Mouse (Mus musculus): ENCODE measurements around the gene Cask. TPM values are rescaled to one million over a fixed set of nuclear protein-coding genes. Genes with fewer than 3 reads are reported as not detected.
"Not testable (repeated sequence)": the region's sequence is repeated elsewhere in the genome, so short reads cannot be mapped to it uniquely, and the experiment has no call there.

The Cask gene
- total RNA-seq (2017): 56.7 and 56.8 TPM in 2 replicates

DNA sequence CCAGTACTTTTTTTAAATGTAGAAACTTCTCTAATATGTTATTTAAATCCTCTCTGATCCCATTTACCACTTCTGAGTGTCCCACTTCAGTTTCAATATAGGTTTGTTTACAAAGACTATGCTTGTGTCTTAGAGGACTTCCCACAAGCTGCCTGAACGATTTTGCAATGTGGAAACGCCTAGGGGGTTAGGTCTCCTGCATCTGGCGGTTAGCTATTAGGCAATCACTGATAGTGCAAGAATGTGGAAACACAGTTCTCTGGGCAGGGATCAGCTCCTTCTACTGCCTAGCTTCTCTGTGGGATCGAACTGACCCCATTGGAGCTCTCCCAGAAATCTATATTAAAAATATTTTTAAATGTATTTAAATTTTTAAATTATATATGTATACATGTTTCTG is at the start of gene Cask:
Gene Cask, minus strand, starts transcription at position 83 of the 400 bp plus-strand sequence.
- ATAC-seq (ENCODE audit: extremely low read depth, insufficient number of reproducible peaks, low FRiP score, poor library complexity, severe bottlenecking): peak; percentile 70

- no peak for ATAC-seq (ENCODE audit: extremely low read depth, insufficient number of reproducible peaks, low FRiP score, poor library complexity, severe bottlenecking)
These were observed 38.8 kb upstream of the Cask start for GRCm38 (mm10) chrX:13889976-13890375.

- no peak for ATAC-seq (ENCODE audit: extremely low read depth, insufficient number of reproducible peaks, low FRiP score, poor library complexity, severe bottlenecking)
These were observed 33.2 kb upstream of the Cask start for GRCm38 (mm10) chrX:13884348-13884747.

DNA sequence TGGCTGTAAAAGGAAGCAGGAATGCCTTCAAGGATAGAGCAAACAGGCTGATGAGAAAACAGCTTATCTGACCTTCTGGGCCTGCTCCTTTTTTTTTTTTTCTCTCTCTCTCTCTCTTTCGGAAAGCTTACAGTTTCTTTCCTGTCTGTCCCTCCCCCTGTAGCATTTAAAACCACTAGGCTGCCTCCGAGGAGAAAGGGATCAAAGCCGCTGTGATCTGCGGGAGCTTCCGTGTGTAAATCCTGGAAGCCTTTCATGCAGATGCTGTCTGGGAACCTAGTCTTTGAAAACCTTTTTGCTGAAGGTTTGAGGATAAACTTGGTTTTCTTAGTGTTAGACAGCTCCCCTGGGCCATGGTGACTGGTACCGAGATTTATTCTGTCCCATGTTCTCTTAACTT is 30.8 kb upstream of the Cask start:
- ATAC-seq (ENCODE audit: extremely low read depth, insufficient number of reproducible peaks, low FRiP score, poor library complexity, severe bottlenecking): no peak

DNA sequence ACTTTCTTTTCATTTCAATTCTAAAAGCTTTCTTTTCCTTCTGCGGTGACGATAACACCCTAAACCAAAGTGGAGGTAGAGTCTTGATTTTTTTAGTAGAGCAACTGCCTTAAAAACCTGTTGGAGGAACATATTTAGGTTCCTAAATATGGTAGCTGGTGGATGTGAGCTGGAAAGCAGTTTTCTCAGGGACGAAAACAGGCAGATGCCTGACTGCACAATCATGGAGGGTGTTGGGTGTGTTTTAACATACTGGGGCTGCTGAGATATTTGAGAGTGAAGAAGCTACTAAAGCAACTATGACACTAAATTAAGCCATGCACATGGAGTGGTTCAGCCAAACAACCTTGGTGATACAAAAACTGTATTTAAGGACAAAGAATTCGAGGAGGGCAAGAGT is 9.0 kb upstream of the Cask start:
- no peak for ATAC-seq (ENCODE audit: extremely low read depth, insufficient number of reproducible peaks, low FRiP score, poor library complexity, severe bottlenecking)

DNA sequence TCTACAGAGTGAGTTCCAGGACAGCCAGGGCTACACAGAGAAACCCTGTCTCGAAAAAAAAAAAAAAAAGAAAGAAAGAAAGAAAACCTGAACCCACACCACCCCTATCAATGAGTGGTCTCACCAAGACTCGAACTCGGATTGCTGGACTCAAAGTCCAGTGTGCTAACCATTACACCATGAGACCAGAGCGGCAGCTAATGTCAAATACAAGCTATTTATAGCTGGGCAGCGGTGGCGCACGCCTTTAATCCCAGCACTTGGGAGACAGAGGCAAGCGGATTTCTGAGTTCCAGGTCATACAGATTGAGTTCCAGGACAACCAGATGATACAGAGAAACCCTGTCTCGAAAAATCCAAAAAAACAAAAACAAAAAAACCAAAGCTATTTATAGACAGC is 7.9 kb upstream of the Cask start:
- no peak for ATAC-seq (ENCODE audit: extremely low read depth, insufficient number of reproducible peaks, low FRiP score, poor library complexity, severe bottlenecking)

DNA sequence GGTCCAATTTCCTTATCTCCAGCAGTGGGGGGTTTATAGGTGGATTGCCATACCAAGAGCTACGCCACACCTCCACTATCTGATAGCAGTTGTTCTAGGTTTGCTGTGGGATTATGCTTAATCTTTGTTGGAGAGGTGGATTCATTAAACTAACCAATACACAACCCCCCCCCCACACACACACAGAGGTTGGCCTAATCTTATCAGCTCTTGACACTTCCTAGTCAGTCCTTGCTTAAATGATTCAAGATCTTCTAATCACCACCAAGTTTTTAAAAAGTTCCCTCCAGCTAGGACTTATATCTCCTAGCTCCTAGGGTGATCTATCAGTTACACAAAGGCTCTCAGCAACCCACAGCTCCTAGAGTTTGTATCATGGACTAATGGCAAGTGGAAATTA is 2.7 kb downstream of the Cask start:
- no peak for ATAC-seq (ENCODE audit: extremely low read depth, insufficient number of reproducible peaks, low FRiP score, poor library complexity, severe bottlenecking)

DNA sequence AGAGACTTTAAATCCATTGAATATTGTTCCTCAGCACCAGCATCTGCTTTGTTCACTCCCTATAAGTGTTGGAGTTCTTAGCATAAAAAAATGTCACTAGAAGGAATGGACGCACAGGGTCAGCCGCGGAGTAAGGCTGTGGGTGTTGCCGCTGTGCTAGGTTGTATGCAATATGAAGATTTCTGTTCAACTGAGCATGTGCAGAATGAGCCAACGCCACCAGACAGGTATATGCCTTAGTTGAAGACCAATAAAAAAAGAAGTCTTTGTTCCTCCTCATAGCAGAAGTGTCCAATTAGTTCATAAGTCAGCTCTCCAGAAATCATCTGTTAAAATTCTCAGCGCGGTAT is 3.7 kb downstream of the Cask start:
- ATAC-seq (ENCODE audit: extremely low read depth, insufficient number of reproducible peaks, low FRiP score, poor library complexity, severe bottlenecking): no peak

DNA sequence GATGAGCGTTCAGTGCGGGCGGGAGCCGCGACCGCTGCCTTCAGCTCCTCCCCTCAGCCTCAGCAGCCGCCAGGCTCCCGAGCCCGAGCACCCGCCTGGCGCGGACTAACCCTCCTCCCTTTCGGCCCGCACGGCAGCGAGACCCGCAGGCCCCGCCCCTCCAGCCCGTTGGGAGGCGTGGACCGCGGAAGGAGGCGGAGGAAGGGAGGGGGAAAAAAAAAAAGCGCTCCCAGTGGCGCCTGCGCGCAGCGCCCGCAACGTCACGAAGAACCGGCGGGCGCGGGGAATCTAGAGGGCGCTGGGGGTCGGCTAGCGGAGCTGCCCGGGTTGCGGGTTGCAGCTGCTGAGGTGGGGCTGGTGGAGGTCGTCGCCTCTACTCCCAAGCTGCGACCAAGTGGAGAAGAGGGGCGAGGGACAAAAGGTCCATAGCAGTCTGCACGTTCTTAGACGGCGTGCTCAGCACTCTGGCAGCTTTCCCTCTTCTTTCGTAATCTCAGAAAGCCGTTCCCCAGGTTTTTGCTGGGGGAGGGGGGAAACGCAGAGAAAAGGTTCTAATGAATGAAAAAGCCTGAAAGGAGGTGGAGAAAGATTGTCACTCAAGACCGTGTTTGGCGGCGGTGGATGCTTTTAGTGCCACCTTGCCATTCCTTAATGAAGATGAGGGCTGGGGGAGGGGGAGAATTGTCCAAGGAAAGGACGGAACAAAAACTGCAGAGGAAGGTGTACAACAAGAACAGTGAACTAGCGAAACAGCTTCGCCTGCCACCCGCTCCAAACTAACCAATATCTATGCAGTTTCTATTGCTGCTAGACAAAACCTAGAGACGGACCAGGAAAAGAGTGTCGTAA is 4.3 kb downstream of the Cask start:
- ATAC-seq (ENCODE audit: extremely low read depth, insufficient number of reproducible peaks, low FRiP score, poor library complexity, severe bottlenecking): peak; percentile 93

DNA sequence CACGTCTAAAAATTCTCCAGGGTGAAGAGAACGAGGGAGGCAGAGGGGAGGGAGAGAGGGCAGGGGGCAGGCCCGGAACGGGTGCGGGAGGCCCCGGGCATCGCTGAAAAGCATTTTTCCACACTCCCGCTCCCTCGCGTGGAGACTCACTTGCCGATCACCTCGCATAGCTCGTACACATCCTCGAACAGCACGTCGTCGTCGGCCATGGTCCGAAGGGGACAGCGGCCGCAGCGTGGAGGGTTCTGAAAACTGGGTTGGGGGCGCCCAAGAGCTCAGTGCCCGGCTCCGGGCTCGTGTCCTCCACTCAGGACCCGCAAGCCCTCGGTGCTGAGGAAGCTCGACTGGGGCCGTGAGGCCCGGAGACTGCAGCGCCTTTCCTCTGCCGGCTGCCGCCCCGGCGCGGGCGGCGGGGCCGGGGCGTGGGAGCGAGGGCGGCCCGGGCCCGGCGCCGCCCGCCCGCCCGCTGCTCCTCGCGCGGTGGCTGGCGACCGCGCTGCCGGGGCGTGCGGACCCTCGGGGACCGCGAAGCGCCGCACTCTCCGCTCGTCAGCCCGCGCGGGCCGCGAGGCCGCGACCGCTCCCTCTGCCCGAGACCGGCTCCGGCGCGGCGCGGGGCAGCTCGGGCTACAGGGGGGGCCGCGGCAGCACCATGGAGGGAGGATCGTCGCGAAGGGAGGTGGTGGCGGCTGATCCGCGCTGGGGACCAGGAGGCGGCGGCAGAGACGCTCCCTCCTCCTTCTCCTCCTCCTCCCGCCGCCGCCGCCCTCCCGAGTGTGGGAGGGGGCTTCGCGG is 5.1 kb downstream of the Cask start:
- peak; percentile 16; the same call in 1 of the 2 replicates for ATAC-seq (ENCODE audit: extremely low read depth, insufficient number of reproducible peaks, low FRiP score, poor library complexity, severe bottlenecking)

GRCm38 (mm10) chrX:13845141-13845857 is 5.9 kb downstream of the Cask start:
- ATAC-seq (ENCODE audit: extremely low read depth, insufficient number of reproducible peaks, low FRiP score, poor library complexity, severe bottlenecking): no peak

DNA sequence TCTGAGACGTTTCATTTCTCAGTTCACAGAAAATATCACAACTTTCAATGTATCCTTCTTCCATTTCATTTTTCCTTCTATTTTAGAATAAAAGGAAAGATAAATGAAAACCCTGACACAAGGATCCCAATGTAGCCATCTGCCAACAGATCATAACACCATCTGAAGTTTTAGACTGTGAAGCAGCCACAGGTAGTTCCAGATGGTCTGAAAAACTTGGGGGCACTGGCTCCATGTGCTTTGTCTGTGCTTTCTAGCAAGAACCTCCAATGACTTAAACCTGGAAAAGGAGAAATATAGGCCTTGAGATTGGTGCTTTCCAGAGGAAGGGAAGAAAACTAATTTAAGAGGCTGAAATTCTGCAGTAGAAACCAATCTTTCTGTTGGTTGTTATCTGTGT is 28.4 kb downstream of the Cask start:
- ATAC-seq (ENCODE audit: extremely low read depth, insufficient number of reproducible peaks, low FRiP score, poor library complexity, severe bottlenecking): no peak

DNA sequence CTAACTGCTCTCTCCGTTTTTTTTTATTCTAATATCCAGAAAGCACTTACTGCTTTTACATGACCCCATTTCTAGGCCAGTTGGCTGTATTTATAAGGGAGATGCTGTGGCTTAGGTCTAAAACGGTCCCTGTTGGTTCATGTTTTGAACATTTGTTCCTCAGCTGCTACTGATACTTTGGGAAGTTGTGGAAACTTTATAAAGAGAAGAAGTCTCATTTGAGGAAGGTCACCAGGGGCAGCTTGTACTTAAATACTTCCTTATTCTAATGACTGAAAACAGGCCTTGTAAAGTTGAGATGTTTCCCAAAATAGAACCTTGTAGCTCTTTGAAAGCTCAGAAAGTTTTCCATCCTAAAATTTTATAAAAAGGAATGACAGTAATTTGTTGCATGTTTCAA is 52.4 kb downstream of the Cask start:
- no peak for ATAC-seq (ENCODE audit: extremely low read depth, insufficient number of reproducible peaks, low FRiP score, poor library complexity, severe bottlenecking)

DNA sequence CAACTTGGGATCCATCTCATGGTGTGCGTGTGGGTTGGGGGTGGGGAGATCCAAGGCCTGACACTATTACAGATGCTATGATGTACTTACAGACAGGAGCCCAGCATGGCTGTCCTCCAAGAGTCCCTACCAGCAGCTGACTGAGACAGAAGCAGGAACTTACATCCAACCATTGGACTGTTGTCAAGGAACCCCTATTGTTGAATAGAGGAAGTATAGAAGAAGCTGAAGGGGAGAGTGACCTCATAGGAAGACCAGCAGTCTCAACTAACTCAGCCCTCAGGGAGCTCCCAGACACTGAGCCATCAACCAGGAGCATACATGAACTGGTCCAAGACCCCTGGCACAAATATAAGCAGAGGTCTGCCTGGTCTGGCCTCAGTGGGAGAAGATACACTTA is 85.5 kb downstream of the Cask start:
- ATAC-seq (ENCODE audit: extremely low read depth, insufficient number of reproducible peaks, low FRiP score, poor library complexity, severe bottlenecking): peak; percentile 44; the same call in 1 of the 2 replicates

DNA sequence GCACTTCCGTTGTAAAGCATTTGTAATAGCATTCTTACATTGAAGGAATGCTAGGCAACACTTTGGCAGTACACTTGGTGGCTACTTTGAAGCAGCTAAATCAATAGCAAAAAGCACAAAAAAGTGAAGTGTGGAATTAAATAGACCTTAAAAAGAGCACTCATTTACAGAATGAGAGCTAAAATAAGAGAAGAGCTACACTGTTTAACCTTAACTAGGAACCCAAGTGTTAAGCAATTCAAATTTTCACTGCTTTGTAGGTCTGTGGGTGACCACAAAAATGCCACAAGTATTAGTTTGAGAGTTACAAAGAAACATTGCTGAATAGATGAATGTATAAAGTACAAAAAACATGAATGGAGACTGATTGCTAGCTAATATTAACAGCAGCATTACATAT is 86.1 kb downstream of the Cask start:
- ATAC-seq (ENCODE audit: extremely low read depth, insufficient number of reproducible peaks, low FRiP score, poor library complexity, severe bottlenecking): no peak

DNA sequence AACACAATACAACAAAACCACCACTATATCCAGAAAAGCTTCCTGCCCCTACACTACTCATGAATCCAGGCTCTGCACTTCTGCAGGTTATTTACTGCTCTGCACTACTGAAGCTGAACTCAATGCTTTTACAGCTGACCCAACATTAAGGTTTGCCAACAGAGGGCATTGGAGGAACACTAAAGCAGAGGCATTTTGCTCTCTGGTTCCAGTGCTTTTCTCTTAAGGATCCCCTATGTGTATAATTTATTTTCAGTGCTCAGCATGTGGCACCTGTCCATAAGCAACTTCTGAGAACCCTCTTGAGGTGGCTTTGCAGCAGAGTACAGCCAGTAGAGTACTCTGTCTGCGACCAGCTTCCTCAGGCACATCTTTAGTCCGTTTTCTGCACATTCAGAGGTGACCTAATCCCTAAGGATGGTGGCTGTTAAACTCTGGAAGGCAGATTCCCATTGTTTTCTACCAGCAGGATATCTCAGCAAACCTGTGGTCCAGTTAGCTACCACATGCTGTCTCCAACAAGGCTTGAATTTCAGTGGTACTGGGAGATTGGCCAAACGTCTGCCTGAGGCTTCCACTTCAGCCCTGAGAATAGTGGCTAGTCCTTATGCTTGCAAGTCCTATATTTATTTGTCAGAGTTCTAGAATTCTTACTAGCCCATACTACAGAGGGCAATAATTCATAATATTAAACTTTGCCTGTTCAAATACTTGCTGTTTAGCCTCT is 93.7 kb downstream of the Cask start:
- no peak for ATAC-seq (ENCODE audit: extremely low read depth, insufficient number of reproducible peaks, low FRiP score, poor library complexity, severe bottlenecking)

- ATAC-seq (ENCODE audit: extremely low read depth, insufficient number of reproducible peaks, low FRiP score, poor library complexity, severe bottlenecking): no peak
These were observed 110.1 kb downstream of the Cask start for GRCm38 (mm10) chrX:13741110-13741509.

DNA sequence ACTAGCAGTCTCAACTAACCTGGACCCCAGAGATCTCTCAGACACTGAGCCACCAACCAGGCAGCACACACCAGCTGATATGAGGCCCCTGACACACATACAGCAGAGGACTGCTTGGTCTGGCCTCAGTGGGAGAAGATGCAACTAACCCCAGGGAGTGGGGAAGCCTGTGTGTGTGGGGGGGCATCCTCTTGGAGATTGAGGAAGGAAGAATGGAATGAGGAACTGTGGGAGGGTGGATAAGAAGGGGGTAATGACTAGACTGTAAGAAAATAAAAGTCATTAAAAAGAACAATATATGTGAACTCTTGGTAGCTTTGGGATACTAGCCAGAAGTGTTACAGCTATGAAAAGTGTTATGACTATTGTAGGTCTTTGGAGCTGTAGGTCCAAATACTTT is 120.4 kb downstream of the Cask start:
- ATAC-seq (ENCODE audit: extremely low read depth, insufficient number of reproducible peaks, low FRiP score, poor library complexity, severe bottlenecking): not testable (repeated sequence)

DNA sequence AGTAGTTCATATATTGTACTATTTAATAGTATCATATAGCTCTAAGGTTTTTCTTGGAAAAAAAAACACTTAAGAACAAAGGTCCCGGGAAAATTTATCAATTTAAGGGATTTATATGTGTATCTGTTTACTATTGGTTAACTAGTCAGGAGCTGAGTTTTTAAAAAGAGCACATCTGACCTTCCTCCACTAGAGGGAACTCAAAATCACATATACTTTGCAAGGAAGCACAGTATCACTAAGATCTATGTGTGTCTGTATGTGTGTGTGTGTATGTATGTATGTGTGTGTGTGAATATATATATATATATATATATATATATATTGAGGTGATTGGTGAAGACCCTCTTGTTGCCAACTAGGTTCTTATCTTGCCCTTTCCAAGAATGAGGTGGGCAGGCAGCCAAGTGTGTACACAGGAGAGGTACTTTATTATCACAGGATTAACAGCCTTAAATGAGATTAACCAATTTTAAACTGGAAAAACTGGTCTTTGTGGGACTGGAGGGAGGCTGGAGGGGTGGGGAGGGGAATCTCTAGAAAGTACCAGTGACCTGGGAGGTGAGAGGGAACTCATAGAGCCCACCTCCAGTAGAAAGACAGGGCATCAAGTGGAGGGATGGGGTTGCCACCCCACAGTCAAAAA is 121.2 kb downstream of the Cask start:
- ATAC-seq (ENCODE audit: extremely low read depth, insufficient number of reproducible peaks, low FRiP score, poor library complexity, severe bottlenecking): no peak

Data from neutrophil, adult 5-6 weeks (primary cell).